Mouse (Mus musculus): ENCODE results near the gene Enpp3.

DNA sequence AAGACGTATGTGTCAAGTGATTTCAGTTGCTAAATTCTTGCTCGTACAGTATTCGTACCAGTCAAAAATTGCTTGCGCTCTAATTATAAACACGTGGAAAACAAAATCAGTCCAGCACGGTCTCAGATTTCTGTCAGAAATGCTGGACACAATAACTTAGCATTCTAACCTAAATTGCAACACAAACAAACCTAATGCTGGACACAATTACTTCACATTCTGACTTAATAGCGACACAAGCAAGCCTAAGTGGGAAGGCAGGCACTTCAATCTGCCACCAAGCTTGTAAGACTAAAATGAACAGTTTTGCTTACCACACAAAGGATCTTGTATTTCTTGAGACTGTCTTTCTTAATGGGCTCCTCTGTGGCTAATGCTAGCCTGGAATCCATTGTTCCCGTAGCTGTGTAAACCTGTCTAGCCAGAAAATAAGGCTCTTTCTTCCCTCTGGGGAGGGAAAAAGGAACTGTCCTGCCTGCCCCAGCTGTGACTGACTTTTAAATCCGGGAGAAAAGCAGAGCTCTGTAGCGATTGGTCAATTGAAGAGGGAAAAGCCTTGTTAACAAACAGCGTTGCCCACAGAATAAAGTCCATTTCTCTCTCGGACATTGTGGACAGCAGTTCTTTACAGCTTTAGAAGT, 6.8 kb downstream of the Enpp3 start:
- TF ChIP-seq CTCF (IDR thresholded peaks at IDR 0.05; ENCODE audit: low read depth) (no peak), EP300 (IDR thresholded peaks at IDR 0.05; ENCODE audit: low read depth) (no peak)
